Mouse (Mus musculus) heart, postnatal 0 days (tissue): Measurements from ENCODE around the gene Olfr985. TPM values are rescaled to one million over a fixed set of nuclear protein-coding genes. Genes with fewer than 3 reads are reported as not detected.

Source experiments
- ATAC-seq: fragments of 200-750 bp; cut with Nextera tagmentation; 2 replicates; pipeline ENCODE4 v1.8.0; 2017; ENCODE audit warnings: low read depth, moderate number of reproducible peaks, moderate library complexity; ENCODE audit not compliant: insufficient read depth
- DNase-seq: peaks from one replicate; pipeline ENCODE4 v3.0.0-alpha.2; 2016; ENCODE audit warnings: low spot score
- H3K27ac ChIP-seq: fragments of 300-500 bp; sonication (generic); 2 replicates; pipeline ENCODE4 v1.5.1; 2014; ENCODE audit warnings: low read depth, mild to moderate bottlenecking
- H3K27me3 ChIP-seq: fragments of 300-500 bp; sonication (generic); 2 replicates; pipeline ENCODE4 v1.6.1; 2014; ENCODE audit warnings: low read length, mixed read lengths; ENCODE audit not compliant: control insufficient read depth, insufficient read depth
- H3K36me3 ChIP-seq: fragments of 300-500 bp; sonication (generic); replicated peaks from 2 replicates; pipeline ENCODE4 v1.6.1; 2014; ENCODE audit warnings: low read length, mixed read lengths; ENCODE audit not compliant: control insufficient read depth, insufficient read depth
- H3K4me1 ChIP-seq: fragments of 300-500 bp; sonication (generic); 2 replicates; pipeline ENCODE4 v1.6.1; 2014; ENCODE audit warnings: antibody characterized with exemption; ENCODE audit not compliant: control insufficient read depth, insufficient read depth
- H3K4me2 ChIP-seq: fragments of 300-500 bp; sonication (generic); 2 replicates; pipeline ENCODE4 v1.6.1; 2014; ENCODE audit warnings: low read depth, mild to moderate bottlenecking, low read length, moderate library complexity
- H3K4me3 ChIP-seq: fragments of 300-500 bp; sonication (generic); 2 replicates; pipeline ENCODE4 v1.5.1; 2014; ENCODE audit warnings: low read depth, low read length
- H3K9ac ChIP-seq: fragments of 300-500 bp; sonication (generic); replicated peaks from 2 replicates; pipeline ENCODE4 v1.6.1; 2014; ENCODE audit warnings: low read depth, low read length, mixed read lengths
- H3K9me3 ChIP-seq: fragments of 300-500 bp; sonication (generic); replicated peaks from 2 replicates; pipeline ENCODE4 v1.6.1; 2016; ENCODE audit warnings: low read length; ENCODE audit not compliant: control insufficient read depth
- CTCF ChIP-seq: IDR thresholded peaks from 2 replicates; pipeline ENCODE4 v1.5.1; 2016; ENCODE audit warnings: antibody characterized with exemption, control low read depth, low read depth
- EP300 ChIP-seq: IDR thresholded peaks from 2 replicates; pipeline ENCODE4 v1.6.1; 2016; ENCODE audit warnings: antibody characterized with exemption, low read depth
- WGBS: fragments of 180-500 bp; shearing (Covaris S2); extraction: QIAGEN DNeasy Blood & Tissue Kit; methylation state at CpG from one replicate; pipeline ENCODE4 v1.1.7; 2014; 5-methylcytosine and 5-hydroxymethylcytosine counted together
- polyA plus RNA-seq: library from polyadenylated mRNA; unstranded; fragments of >200 nt; fragmentation: Nextera tagmentation; extraction: Ambion mirVana; gene quantifications from 2 replicates; pipeline ENCODE4 v1.2.1, GENCODE M21; 2015
- total RNA-seq: library from RNA; depleted of rRNA; stranded (reverse); fragments of >200 nt; gene quantifications from 2 replicates; pipeline ENCODE4 v1.2.3, GENCODE M21; 2014; ENCODE audit warnings: low replicate concordance

Olfr985 gene
- total and polyA plus RNA-seq, 2 experiments from 2014 or later, result not detected

- TF ChIP-seq CTCF (no peak), EP300 (no peak)
- DNase-seq (no peak), ATAC-seq (no peak)
- Histone ChIP-seq H3K9me3 (no peaks in the 10 kb centered on the region), H3K4me1 (no peaks in the 10 kb centered on the region), H3K4me3 (no peak overlapping the region), H3K9ac (no peak overlapping the region), H3K27me3 (no peaks in the 10 kb centered on the region), H3K36me3 (no peaks in the 10 kb centered on the region), H3K27ac (no peak overlapping the region), H3K4me2 (no peak overlapping the region)
- 57% methylated on average over 6 of the region's 6 CpGs for WGBS
Measured at GRCm38 (mm10) chr9:40136987-40137688, 7.2 kb upstream of the Olfr985 start.

GRCm38 (mm10) chr9:40130556-40130955 lies 572 bp upstream of the Olfr985 start:
- Histone ChIP-seq H3K4me1 (no peaks in the 10 kb centered on the region), H3K9ac (no peak overlapping the region), H3K4me2 (no peak overlapping the region), H3K9me3 (no peaks in the 10 kb centered on the region), H3K4me3 (no peak overlapping the region), H3K36me3 (no peaks in the 10 kb centered on the region), H3K27ac (no peak overlapping the region), H3K27me3 (no peaks in the 10 kb centered on the region)
- ATAC-seq (no peak), DNase-seq (no peak)
- no peak for TF ChIP-seq CTCF
- TF ChIP-seq EP300, result no peak
- 86% methylated on average over 1 of the region's 1 CpGs for WGBS

DNA sequence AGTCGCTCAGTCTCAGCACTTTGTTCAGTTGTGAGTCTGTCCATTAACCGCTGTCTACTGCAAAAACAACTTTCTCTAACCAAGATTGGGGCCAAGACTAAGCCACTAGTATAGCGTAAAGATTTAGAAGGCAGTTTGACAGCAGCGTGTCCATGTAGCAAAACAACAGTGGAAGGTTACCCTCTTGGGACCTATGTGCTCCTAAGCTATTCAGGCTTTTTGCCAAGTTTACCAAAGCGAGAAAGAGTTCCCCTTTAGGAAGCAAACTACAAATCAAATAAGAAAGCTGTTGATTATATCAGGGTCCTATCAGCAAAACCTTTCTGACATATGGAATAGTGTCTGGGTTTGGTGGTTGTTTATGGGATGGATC lies 12.7 kb downstream of the Olfr985 start:
- Histone ChIP-seq H3K4me2 (no peak overlapping the region; the same call in 1 of the 2 replicates), H3K4me3 (no peak overlapping the region), H3K9me3 (no peaks in the 10 kb centered on the region), H3K36me3 (no peaks in the 10 kb centered on the region), H3K27me3 (no peaks in the 10 kb centered on the region), H3K9ac (no peak overlapping the region), H3K27ac (peak overlapping the region; percentile 53), H3K4me1 (no peaks in the 10 kb centered on the region)
- no peak for DNase-seq
- ATAC-seq, result no peak
- WGBS, result 61% methylated on average over 5 of the region's 5 CpGs
- TF ChIP-seq EP300 (no peak), CTCF (no peak)

GRCm38 (mm10) chr9:40116645-40117286 lies 13.2 kb downstream of the Olfr985 start:
- 41% methylated on average over 10 of the region's 10 CpGs for WGBS
- H3K9me3 ChIP-seq, result no peaks in the 10 kb centered on the region
- no peak overlapping the region for H3K9ac ChIP-seq
- TF ChIP-seq CTCF, result no peak
- TF ChIP-seq EP300, result no peak
- peak; percentile 25 for DNase-seq
- H3K27ac ChIP-seq, result peak overlapping the region; percentile 53
- H3K4me3 ChIP-seq, result no peak overlapping the region
- no peaks in the 10 kb centered on the region for H3K4me1 ChIP-seq
- ATAC-seq, result peak; percentile 76
- H3K4me2 ChIP-seq, result no peak overlapping the region; the same call in 1 of the 2 replicates
- no peaks in the 10 kb centered on the region for H3K27me3 ChIP-seq
- H3K36me3 ChIP-seq, result no peaks in the 10 kb centered on the region

DNA sequence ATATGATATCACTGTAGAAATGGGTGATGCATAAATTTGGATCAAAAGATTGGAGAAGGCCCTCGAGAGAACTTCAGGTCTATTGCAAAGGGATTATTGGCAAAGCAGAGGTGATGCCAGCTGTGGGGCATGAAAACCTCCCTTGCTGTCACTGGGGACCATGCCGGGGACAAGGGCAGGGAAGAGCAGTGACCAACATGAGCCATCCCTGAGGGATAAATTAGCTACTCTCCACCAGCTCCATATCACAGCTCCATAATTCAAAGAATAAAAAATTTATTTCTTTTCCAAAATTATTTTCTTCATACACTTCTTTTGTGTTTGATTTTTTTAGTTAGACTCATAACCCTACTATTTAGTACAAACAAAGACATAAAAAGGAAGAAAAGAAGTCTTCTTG lies 15.9 kb downstream of the Olfr985 start, which contains the start of gene Olfr984:
Olfr984 (minus strand) TSS at position 101 of the 400 bp plus-strand sequence.
- TF ChIP-seq EP300 (no peak), CTCF (no peak)
- no peak within 1 kb of the TSS for H3K4me2 ChIP-seq
- WGBS, result 62% methylated on average over 2 of the region's 2 CpGs
- ATAC-seq, result no peak
- H3K9ac ChIP-seq, result no peak within 1 kb of the TSS
- no peaks in the 10 kb centered on the region for H3K36me3 ChIP-seq
- DNase-seq, result no peak
- H3K27ac ChIP-seq, result no peak within 1 kb of the TSS
- no peak within 1 kb of the TSS for H3K4me3 ChIP-seq
- H3K27me3 ChIP-seq, result no peaks in the 10 kb centered on the region
- H3K9me3 ChIP-seq, result no peaks in the 10 kb centered on the region
- H3K4me1 ChIP-seq, result no peaks in the 10 kb centered on the region

DNA sequence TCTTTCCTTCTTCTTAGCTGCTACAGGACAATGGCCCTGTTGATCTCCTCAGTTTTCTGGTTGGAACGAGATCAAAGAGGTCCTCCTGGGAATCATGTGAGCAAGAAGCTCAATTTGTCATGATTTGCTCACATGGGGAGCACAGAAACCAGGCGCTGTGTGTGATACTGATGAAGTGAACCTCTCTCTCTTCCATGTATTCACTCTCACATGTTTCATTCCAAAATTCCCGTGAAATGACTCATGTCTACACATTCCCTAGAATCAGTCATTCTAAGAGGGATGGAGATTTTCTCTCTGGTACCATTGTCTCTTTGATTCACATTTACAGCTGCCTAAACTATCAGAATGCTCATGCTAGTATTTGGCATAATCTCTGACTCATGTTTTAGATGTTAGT lies 35.2 kb downstream of the Olfr985 start:
- no peak for DNase-seq
- no peak for ATAC-seq
- Histone ChIP-seq H3K9me3 (no peaks in the 10 kb centered on the region), H3K27me3 (no peaks in the 10 kb centered on the region), H3K4me2 (no peak overlapping the region), H3K9ac (no peak overlapping the region), H3K27ac (no peak overlapping the region), H3K4me1 (no peaks in the 10 kb centered on the region), H3K36me3 (no peaks in the 10 kb centered on the region), H3K4me3 (no peak overlapping the region)
- WGBS, result 50% methylated on average over 3 of the region's 3 CpGs
- TF ChIP-seq EP300 (no peak), CTCF (no peak)
